Mouse (Mus musculus) liver, embryonic 14.5 days (tissue): ENCODE measurements around the gene Gpx3. TPM values are rescaled to one million over a fixed set of nuclear protein-coding genes. Genes with fewer than 3 reads are reported as not detected.
"Not testable (repeated sequence)": the region's sequence is repeated elsewhere in the genome, so short reads cannot be mapped to it uniquely, and the experiment has no call there.

Source experiments
- ATAC-seq: fragments of 200-750 bp; cut with Nextera tagmentation; 2 replicates; pipeline ENCODE4 v1.8.0; 2017; ENCODE audit warnings: moderate number of reproducible peaks, mild to moderate bottlenecking, moderate library complexity; ENCODE audit not compliant: insufficient read depth
- DNase-seq, 3 experiments: peaks; one replicate each; pipeline ENCODE4 v3.0.0-alpha.2; 2012 to 2013; ENCODE audit warnings: low read depth in 3 of 3, low spot score in 3 of 3
- H3K27ac ChIP-seq: fragments of 300-500 bp; sonication (generic); 2 replicates; pipeline ENCODE4 v1.5.1; 2014; ENCODE audit warnings: moderate library complexity, mild to moderate bottlenecking, control low read depth, inconsistent platforms
- H3K27me3 ChIP-seq: fragments of 300-500 bp; sonication (generic); 2 replicates; pipeline ENCODE4 v1.6.1; 2014; ENCODE audit warnings: mild to moderate bottlenecking, low read length, moderate library complexity; ENCODE audit not compliant: control insufficient read depth, insufficient read depth
- H3K36me3 ChIP-seq: fragments of 300-500 bp; sonication (generic); replicated peaks from 2 replicates; pipeline ENCODE4 v1.6.1; 2014; ENCODE audit warnings: low read depth; ENCODE audit not compliant: control insufficient read depth, insufficient read depth
- H3K4me1 ChIP-seq, 2 experiments: fragments of 200-500 bp in 1 of 2; fragments of 300-500 bp in 1 of 2; sonication (generic) in 1 of 2; replicated peaks; 2 replicates each; pipeline ENCODE4 v1.6.1; 2012 to 2014; ENCODE audit warnings: antibody characterized with exemption in 1 of 2, inconsistent platforms in 1 of 2, low read length in 1 of 2; ENCODE audit not compliant: control insufficient read depth in 2 of 2, insufficient read depth in 2 of 2
- H3K4me2 ChIP-seq: fragments of 300-500 bp; sonication (generic); 2 replicates; pipeline ENCODE4 v1.6.1; 2014; ENCODE audit warnings: low read depth, mild to moderate bottlenecking, control low read depth, moderate library complexity
- H3K4me3 ChIP-seq, 2 experiments: fragments of 200-500 bp in 1 of 2; fragments of 300-500 bp in 1 of 2; sonication (generic) in 1 of 2; 2 replicates each; pipeline ENCODE4 v1.5.1; 2012 to 2014; ENCODE audit warnings: low read depth in 2 of 2, low read length in 2 of 2, mild to moderate bottlenecking in 2 of 2, control low read depth in 1 of 2, inconsistent platforms in 1 of 2, moderate library complexity in 1 of 2; ENCODE audit not compliant: insufficient read depth in 1 of 2
- H3K9ac ChIP-seq: fragments of 300-500 bp; sonication (generic); replicated peaks from 2 replicates; pipeline ENCODE4 v1.6.1; 2014; ENCODE audit warnings: mild to moderate bottlenecking, control low read depth, moderate library complexity
- H3K9me3 ChIP-seq: fragments of 300-500 bp; sonication (generic); 2 replicates; pipeline ENCODE4 v1.6.1; 2016; ENCODE audit warnings: low read length, mixed read lengths; ENCODE audit not compliant: control insufficient read depth
- CTCF ChIP-seq: IDR thresholded peaks from 2 replicates; pipeline ENCODE4 v1.5.1; 2016; ENCODE audit warnings: antibody characterized with exemption, low read depth, control low read depth
- EP300 ChIP-seq: IDR thresholded peaks from 2 replicates; pipeline ENCODE4 v1.6.1; 2016; ENCODE audit warnings: antibody characterized with exemption, low read depth
- WGBS: fragments of 180-500 bp; shearing (Covaris S2); extraction: QIAGEN DNeasy Blood & Tissue Kit; methylation state at CpG from one replicate; pipeline ENCODE4 v1.1.7; 2014; ENCODE audit not compliant: insufficient replicate concordance; 5-methylcytosine and 5-hydroxymethylcytosine counted together
- polyA plus RNA-seq, 2 experiments: library from polyadenylated mRNA; depleted of rRNA in 1 of 2; stranded (reverse) in 1 of 2; unstranded in 1 of 2; fragments of >200 nt; fragmentation: Nextera tagmentation in 1 of 2; extraction: Ambion mirVana in 1 of 2; gene quantifications; 2 replicates each; pipeline versions ENCODE4 v1.2.1 to v1.2.3; 2012 to 2014

Gpx3 gene
- 8.3 and 10.6 TPM in 2 replicates for polyA plus RNA-seq (2012; rRNA removed)
- 26.4 and 27.0 TPM in 2 replicates for polyA plus RNA-seq (2014; fragmentation: Nextera tagmentation; extraction: Ambion mirVana)

DNA sequence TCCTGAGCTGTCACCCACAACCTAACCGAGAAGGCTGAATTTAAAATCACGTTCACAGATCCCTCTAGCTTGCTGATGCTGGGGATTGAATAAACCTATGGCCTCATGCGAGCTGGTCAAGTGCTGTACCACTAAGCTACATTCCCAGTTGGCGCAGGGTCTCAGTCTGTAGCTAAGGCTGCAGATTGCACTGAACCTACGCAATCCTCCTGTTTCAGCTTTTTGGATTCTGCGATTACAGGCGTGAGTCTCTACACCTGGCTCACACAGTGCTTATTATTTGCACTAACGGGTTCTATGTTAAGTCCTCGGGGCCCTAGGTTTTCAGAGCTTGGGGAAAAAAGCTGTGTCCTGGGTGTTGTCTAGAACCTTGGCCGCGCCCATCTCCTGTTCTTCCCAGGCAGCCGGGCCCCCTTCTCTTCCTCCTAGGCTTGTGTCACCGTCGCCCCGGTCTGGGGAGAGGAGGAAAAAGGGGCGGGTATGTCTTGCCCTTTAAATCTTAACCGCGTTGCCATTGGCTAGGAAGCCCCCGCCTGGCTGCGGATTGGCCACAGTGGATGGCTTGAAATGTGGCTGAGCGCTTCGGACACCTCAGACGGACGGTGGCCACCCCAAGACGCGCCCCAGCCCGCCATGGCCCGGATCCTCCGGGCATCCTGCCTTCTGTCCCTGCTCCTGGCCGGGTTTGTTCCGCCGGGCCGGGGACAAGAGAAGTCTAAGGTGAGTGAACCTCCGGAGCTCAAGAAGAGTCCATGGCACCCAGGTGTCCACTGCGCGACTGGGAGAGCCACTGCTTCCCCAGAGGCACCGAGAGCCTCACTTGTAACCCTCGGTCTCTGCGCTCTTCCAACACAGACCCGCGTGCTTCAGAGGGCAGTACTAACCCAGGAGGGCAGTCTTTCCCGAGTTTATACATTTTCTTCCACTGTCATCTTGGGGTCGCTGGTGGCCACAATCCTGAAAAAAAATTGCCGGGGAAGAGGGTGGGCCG, at the start of gene Gpx3:
Gpx3 (plus strand) TSS at position 121 of the 991 bp plus-strand sequence.
- no peak within 1 kb of the TSS for H3K9ac ChIP-seq
- no peaks in the 10 kb centered on the region for H3K9me3 ChIP-seq
- peaks cover 0 to 11% of the 10 kb centered on the region in 2 experiments; a peak in 3 of 4 replicates for H3K4me1 ChIP-seq
- H3K27ac ChIP-seq, result no peak within 1 kb of the TSS
- H3K27me3 ChIP-seq, result no peaks in the 10 kb centered on the region; the same call in 1 of the 2 replicates
- ATAC-seq (peak; percentile 50; the same call in 1 of the 2 replicates), DNase-seq (no peak)
- H3K4me3 ChIP-seq, result peak within 1 kb of the TSS; percentile 44 to 47
- no peaks in the 10 kb centered on the region for H3K36me3 ChIP-seq
- WGBS, result 12% methylated on average over 45 of the region's 45 CpGs
- peak within 1 kb of the TSS; percentile 60 for H3K4me2 ChIP-seq
- TF ChIP-seq EP300 (no peak), CTCF (no peak)

DNA sequence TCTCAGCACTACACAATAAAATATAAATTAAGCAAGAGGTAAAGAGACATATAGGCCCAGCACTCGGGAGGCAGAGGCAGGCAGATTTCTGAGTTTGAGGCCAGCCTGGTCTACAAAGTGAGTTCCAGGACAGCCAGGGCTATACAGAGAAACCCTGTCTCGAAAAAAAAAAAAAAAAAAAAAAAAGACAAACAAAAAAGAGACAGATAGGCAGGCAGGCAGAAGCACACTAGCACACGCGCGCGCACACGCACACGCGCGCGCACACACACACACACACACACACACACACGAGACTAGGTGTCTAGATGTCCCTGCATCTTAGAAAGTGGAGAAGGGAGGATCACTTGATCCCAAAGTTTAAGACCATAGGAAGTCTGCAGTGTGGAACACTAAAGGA, 43.4 kb upstream of the Gpx3 start:
- H3K4me1 ChIP-seq, result peaks cover 7 to 16% of the 10 kb centered on the region in 2 experiments
- H3K4me3 ChIP-seq, H3K4me2 ChIP-seq, H3K9ac ChIP-seq, H3K36me3 ChIP-seq, H3K27ac ChIP-seq, DNase-seq, H3K9me3 ChIP-seq, ATAC-seq, H3K27me3 ChIP-seq: not testable (repeated sequence)
- 85% methylated on average over 11 of the region's 12 CpGs for WGBS

DNA sequence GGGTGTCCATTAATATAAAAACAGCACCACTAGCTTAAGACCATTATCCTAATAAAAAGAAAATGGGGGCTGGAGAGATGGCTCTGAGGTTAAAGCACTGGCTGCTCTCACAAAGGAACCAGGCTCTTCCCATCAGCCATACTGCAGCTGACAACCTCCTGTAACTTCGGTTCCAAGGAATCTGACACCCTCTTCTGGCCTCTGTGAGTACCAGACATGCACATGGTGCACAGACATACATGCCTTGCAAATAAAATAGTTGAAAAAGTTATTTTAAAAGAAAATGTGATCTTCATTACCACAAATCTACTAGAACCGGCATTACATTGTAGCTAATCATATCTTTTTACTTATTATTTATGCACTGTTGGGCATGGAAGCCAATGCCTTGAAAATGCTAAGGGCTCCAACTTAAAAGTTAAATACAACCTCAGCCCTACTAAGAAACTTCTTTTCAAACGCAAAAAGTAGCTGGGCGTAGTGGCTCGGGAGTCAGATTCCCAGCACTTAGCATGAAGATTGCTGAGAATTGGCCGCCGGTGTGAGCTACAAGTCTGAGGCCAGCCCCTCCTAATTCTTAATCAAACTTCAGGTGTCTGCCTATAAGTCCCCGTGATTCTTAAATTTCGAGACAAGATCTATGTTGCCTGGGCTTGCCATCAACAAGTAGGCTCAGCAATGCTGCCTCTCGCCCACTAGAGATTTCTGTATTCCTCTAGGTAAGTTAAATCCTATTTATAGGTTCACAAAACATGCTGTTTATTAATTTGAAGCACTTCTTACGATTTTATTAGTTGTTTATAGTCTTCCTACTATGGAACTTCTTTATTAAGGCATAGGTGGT, 42.7 kb upstream of the Gpx3 start:
- H3K4me2 ChIP-seq, result peak overlapping the region; percentile 97
- DNase-seq (no peak), ATAC-seq (no peak)
- no peak for TF ChIP-seq EP300
- TF ChIP-seq CTCF, result peak; percentile 37; the same call in 1 of the 2 replicates
- no peaks in the 10 kb centered on the region for H3K27me3 ChIP-seq
- H3K36me3 ChIP-seq, result no peaks in the 10 kb centered on the region
- H3K4me3 ChIP-seq, result peak overlapping the region; percentile 80 to 82
- H3K27ac ChIP-seq, result peak overlapping the region; percentile 58; the same call in 1 of the 2 replicates
- H3K9me3 ChIP-seq, result no peaks in the 10 kb centered on the region
- 19% methylated on average over 11 of the region's 11 CpGs for WGBS
- H3K4me1 ChIP-seq, result peaks cover 7 to 16% of the 10 kb centered on the region in 2 experiments
- H3K9ac ChIP-seq, result peak overlapping the region; percentile 82

DNA sequence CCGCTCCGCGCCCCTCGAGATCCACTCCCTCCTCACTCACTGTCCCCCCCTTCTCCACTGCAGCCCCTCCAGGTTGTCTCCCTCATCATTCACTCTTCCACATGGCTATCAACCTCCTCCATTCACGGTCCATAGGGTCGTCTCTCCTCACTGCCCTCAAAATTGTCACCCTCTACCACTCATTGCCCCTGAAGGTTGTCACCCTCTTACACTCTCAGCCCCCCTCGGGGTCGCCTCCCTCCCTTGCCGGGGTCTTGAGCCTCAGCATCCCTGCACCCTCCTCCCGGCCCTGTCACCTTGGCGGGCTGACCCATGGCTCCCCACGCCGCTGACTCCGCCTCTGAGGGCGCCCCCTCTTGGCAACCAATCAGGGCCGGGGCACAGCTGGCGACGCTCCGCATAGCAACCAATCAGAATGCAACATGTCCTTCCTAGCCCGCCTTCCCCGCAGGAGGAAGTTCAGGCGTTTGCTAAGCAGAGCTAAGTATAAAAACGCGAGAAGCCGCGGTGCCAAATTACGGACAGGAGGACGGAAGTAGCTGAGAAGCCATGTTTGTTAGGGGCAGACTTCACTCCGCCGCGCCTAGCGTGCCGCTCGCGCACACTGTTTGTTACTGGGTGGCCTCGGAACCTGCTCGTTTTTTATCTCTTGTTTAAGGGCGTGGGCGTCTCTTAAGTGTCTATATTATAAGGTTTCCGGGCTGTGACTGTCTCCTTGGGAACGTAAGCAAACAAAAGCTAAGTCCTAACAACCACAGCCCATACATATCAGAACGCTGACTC, 41.8 kb upstream of the Gpx3 start, which contains the start of gene Lyrm7:
Lyrm7 (minus strand) TSS at position 661 of the 783 bp plus-strand sequence.
- no peaks in the 10 kb centered on the region for H3K27me3 ChIP-seq
- ATAC-seq, result peak; percentile 97

More for the DNA sequence above, 41.8 kb upstream of the Gpx3 start, which contains the start of gene Lyrm7:
- peak; percentile 98 to 99 (median 99) for DNase-seq
- Histone ChIP-seq H3K4me2 (peak within 1 kb of the TSS; percentile 97), H3K36me3 (no peaks in the 10 kb centered on the region), H3K4me1 (peaks cover 7 to 19% of the 10 kb centered on the region in 2 experiments), H3K4me3 (peak within 1 kb of the TSS; percentile 80 to 88), H3K9me3 (no peaks in the 10 kb centered on the region), H3K27ac (peak within 1 kb of the TSS; percentile 98), H3K9ac (peak within 1 kb of the TSS; percentile 82)
- peak; percentile 39; the same call in 1 of the 2 replicates for TF ChIP-seq CTCF
- TF ChIP-seq EP300, result peak; percentile 66
- WGBS, result under 1% methylated on average over 42 of the region's 42 CpGs
